Mouse (Mus musculus) heart, postnatal 0 days (tissue): ENCODE measurements around the gene 2900011O08Rik.

Experiments used
- CTCF ChIP-seq: IDR thresholded peaks from 2 replicates; pipeline ENCODE4 v1.5.1; 2016; ENCODE audit warnings: antibody characterized with exemption, control low read depth, low read depth
- EP300 ChIP-seq: IDR thresholded peaks from 2 replicates; pipeline ENCODE4 v1.6.1; 2016; ENCODE audit warnings: antibody characterized with exemption, low read depth

GRCm38 (mm10) chr16:14128977-14129376 lies 142.6 kb downstream of the 2900011O08Rik start:
- TF ChIP-seq CTCF (no peak), EP300 (no peak)
